Mouse (Mus musculus) mature B cell (primary cell): Measurements from ENCODE around the gene Fntb.
"Not testable (repeated sequence)": the region's sequence is repeated elsewhere in the genome, so short reads cannot be mapped to it uniquely, and the experiment has no call there.

ENCODE experiments used
- in situ Hi-C: fragments of 300-500 bp; cut with MboI; formaldehyde crosslinking; loops from 2 replicates; pipeline ENCODE4 v1.14.3; 2019

Gene Fntb

DNA sequence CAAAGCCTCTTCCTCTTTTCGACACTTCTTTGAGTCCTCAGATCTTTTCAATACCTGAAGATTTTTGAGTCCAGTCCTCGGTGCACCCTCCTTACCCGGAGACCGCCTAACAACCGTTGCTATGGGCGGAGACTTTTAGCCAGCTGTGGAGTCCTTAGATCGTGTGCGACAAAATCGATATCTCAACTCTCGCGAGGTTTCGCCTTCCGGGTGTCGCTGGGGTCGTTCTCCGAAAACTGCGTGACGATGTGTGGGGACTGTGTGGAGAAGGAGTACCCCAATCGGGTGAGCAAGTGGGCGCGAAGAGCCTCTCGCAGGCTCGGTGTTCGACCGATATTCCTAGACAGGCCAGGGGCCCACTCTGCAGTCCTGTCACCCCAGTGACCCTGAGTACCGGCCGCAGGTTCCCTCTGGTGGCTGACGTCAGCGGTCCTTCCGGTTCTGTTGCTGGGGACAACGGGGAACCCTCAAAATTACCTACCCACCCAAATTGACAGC lies at the start of gene Fntb, which contains the start of gene Churc1:
Gene Fntb (plus strand): TSS at position 236 of the 498 bp plus-strand sequence.
Gene Churc1 (plus strand): TSS at position 185 of the 498 bp plus-strand sequence.
- in situ Hi-C loops = no loop called here

- in situ Hi-C loops = no loop called here
These were observed 47.0 kb upstream of the Fntb start for GRCm38 (mm10) chr12:76718384-76718783.

DNA sequence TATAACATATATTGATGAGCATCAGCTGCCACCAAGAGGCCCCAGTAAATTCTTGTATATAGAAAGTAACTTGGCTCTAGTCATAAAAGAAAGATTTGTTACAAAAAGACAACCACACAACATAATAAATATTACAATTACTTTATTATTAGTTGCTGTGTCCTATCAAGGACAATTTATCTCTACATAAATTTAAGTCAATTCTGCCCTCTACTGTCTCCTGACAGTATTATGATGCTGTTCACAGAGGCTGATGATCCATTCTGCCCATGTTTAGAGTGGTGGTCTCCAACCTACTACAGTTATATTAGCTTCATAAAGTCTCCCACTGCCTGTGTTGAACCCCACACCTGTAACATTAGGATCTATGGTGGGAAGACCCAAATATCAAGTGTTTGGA lies 44.8 kb upstream of the Fntb start:
- in situ Hi-C loops = no loop called here

DNA sequence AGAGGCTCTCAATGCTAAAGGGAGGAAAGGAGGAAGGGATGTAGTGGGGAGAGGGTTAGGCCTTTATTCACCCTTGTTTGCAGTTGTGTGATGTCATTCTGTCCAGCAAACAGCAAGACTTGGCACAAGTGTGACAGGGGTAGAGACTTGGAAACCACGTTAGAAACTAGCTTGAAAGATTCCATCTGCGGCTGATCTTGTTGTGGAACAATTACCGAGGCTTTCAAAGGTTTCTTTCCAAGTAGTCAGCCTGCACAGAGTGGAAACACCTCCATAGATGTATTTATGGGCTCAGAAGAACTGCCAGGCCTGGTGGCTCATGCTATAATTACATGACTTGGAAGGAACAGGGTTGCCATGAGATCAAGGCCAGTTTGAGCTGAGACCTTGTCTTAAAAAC lies 43.4 kb upstream of the Fntb start:
- in situ Hi-C loops = no loop called here

- in situ Hi-C loops = no loop called here
These were observed 37.4 kb upstream of the Fntb start for GRCm38 (mm10) chr12:76727955-76728354.

GRCm38 (mm10) chr12:76750866-76751459 lies 14.4 kb upstream of the Fntb start:
- in situ Hi-C loops = no loop called here

GRCm38 (mm10) chr12:76752652-76753318 lies 12.6 kb upstream of the Fntb start:
- in situ Hi-C loops = no loop called here

DNA sequence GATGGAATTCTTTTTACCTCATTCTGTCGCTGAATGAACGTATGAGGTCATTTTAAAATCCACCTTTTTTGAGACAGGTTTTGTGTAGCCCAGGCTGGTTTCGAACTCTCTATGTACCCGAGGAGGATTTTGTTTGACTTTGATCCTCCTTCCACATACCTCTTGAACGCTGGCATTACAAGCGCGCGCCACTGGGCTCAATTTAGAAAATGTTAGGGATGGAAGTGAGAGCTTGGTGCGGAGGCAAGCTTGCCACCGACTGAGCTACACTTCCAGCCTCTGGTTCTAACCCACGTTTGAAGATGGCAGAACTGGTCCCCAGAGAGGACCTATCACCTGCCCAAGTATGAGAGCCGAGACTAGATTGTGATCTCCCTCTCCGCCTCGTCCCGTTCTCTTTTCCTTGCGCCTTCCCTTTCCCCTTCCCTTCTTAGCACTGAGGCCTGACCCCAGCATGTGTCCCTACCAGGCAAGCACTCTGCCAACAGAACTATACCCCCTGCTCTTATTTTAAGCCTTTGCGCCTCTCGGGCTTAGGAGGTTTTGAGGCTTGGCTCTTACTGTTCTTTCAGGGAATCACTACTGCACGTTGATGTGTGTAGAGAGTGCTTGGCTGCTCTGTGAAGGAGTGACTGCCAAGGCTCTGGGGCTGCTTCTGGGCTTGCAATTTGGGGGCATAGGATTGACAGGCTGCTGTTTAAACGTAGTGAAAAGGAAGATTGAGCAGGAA lies 677 bp downstream of the Fntb start:
- in situ Hi-C loops = no loop called here

- in situ Hi-C loops = no loop called here
These were observed 5.6 kb downstream of the Fntb start for GRCm38 (mm10) chr12:76770841-76771500.

- in situ Hi-C loops = no loop called here
These were observed 6.2 kb downstream of the Fntb start for GRCm38 (mm10) chr12:76771540-76771939.

GRCm38 (mm10) chr12:76774652-76775051 lies 9.3 kb downstream of the Fntb start:
- in situ Hi-C loops = no loop called here

GRCm38 (mm10) chr12:76775132-76775531 lies 9.7 kb downstream of the Fntb start:
- in situ Hi-C loops = no loop called here

DNA sequence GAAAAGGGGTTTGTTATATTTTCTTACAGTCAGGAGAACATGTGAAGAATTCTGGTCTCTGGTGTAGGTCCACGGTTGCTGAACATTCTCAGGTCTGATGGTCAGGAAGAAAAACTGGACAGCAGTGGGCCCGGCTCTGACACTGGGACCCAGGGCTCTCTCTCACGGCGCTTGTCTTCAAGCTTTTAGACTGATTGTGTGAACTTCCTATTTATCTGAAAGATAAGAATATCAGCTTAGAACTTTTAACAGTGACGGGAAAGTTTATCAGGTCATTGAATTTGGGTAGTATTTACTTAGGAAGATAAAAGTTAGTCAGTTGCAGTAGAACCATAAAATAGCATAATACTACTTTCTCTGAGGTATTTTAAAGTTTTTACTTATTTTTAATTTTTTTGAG lies 11.5 kb downstream of the Fntb start:
- in situ Hi-C loops = no loop called here

- in situ Hi-C loops = no loop called here
These were observed 12.5 kb downstream of the Fntb start for GRCm38 (mm10) chr12:76777845-76778244.

DNA sequence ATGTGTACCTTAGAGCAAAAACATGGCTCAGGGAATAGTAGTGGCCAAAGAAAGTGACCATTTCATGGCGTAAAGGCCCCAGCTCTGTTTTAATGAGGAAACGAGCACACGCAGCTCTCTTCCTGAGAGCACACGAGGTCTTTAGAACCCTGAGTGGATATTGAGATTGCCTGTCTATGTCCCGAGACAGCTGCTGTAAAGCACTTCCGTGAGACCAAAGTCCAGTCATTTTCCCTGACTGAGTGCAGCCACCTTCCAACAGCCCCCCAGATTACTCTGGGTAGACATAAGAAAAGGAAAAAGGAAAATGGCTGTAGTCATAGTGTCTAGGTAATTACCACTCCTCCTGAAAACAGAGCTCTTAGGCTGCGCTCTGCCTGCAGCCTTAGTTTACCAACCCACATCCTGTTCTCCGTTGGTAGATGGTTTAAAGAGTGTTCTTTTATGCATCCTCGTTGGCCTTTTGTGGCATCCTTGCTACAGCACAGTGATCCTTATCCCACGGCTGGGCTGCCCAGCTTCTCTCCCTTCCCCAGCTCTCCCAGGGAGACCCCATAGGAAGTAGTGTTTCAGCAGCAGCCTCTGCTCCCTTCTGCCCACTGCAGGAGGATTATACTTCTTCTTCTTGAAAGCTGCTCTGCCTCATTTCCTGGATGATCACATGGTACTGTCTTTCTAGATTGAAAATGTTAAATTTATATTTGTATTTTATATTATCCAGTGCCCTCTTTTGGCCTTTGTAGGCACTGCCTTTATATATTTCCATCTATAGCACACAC lies 13.1 kb downstream of the Fntb start:
- in situ Hi-C loops = no loop called here

DNA sequence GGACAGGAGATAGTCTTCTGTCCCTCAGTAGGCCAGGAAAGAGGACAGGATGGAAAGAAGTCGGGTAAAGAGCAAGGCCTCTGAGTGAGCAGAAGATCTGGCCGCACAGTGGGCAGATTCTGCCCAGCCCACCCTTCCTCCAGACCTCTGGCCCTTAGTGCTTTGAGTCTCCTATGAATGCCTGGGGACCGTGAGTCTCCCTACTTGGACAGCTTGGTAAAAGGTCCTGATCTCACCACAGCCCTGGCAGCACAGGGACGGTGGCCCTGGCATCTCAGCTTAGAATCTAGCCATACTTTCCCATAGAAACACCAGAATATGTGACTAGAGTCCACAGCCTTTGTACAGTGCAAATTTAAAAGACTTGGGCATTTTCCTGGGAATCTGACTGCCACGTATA lies 14.6 kb downstream of the Fntb start:
- in situ Hi-C loops = no loop called here

DNA sequence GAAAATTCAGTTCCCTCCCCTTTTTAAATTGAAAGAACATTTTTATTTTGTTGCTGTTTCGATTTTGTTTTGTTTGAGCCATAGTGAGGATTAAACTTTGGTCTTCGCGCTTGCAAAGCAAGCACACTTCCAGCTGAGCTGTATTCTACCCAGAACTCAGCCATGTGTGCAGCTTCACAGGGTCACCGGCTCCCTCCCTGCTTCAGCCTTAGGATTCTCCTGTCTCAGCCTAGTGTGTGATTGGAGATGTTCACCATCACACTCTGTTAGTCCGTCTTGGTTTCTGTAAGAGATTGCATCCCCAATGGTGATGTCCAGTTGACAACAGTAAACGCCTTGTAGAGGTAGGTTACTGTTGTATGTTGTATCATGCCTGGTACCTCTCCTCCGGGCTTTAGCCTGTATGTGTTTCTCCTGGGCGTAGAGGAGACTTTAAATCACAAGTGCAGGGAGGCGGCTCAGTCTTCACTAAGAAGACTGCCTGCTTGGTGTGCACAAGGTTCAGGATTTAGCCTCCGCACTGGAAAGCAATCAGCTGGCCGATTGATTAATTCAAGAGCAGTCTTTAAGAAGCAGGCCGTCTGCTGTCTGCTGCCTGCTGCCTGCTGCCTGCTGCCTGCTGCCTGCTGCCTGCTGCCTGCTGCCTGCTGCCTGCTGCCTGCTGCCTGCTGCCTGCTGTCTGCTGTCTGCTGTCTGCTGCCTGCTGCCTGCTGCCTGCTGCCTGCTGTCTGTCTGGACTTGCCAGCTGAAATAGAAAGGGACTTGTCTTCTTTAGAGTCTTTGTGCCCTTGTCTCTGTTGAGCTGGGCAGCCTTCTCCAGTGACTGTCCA lies 15.5 kb downstream of the Fntb start:
- in situ Hi-C loops = no loop called here

DNA sequence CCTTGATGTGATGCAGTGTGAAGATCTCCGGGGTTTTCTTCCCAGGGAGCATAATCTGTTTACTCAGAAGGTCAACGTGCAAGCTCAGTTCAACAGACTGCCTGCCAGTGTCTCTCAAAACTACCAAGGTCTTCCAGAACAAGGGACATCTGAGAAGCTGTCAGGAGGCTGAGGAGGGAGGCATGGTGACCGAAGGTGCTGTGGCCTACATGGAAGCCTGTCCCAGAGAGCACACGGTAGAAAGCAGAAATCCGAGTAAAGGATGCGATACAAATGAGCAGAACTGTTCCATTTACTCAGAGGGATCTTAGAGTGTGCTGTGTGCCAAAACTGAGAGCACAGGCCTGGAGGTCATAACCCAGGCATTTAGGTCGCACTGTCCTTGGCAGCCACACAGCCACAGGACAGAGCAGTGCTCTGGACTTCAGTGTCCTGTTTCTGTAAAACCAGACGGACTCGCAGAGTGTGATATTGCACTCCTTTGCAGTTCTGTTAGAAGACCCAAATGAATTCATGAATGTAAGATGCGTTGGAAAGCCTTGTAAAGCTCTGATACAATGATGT lies 18.7 kb downstream of the Fntb start:
- in situ Hi-C loops = no loop called here

GRCm38 (mm10) chr12:76790446-76791084 lies 25.2 kb downstream of the Fntb start:
- in situ Hi-C loops = no loop called here

DNA sequence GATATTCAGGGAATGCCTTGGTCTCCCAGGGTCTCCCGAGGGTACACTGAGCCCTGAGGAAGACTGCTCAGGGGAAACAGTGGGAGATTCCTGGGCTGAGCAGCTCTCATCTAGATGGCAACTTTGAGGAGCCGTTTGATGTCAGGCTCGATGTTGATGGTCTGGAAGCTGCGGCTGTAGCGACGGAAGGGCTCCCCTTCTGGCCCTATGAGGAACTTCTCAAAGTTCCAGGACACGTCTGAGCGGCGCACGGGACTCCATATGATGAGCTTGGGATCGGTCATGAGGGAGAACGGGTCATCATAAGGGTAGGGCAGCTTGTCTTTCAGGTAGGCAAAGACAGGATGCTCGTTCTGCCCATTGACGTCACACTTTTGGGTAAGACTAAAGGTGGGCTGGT lies 27.2 kb downstream of the Fntb start:
- in situ Hi-C loops = not testable (repeated sequence)
